Mouse (Mus musculus) CD8-positive naive resting alpha-beta T cell, adult 2 months (primary cell): ENCODE data around the gene Cdh23.

Experiments used
- DNase-seq, 2 experiments: peaks; one replicate each; pipeline ENCODE4 v3.0.0; 2022; ENCODE audit warnings: low read depth in 2 of 2, low spot score in 2 of 2

Cdh23 gene

GRCm38 (mm10) chr10:60290026-60290738 is 406.1 kb downstream of the Cdh23 start:
- no peak for DNase-seq

DNA sequence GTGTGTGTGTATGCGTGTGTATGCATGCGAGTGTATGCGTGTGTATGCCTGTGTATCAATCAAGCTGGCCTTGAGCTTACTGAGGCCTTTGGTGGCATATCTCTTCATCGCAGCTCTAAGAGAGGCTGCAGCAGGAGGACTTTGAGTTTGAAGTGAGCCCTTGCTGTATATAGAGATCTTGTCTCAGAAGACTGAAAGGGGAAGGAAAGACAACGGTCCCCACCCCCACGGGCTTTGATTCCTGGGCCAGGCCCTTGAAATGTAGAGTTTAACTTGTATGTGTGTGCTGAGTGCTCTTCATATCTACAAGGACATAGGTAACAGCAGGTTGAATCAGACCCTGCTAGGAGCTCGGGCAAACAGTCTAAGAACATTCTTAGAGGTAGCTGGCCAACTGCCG is 407.1 kb downstream of the Cdh23 start:
- no peak for DNase-seq

DNA sequence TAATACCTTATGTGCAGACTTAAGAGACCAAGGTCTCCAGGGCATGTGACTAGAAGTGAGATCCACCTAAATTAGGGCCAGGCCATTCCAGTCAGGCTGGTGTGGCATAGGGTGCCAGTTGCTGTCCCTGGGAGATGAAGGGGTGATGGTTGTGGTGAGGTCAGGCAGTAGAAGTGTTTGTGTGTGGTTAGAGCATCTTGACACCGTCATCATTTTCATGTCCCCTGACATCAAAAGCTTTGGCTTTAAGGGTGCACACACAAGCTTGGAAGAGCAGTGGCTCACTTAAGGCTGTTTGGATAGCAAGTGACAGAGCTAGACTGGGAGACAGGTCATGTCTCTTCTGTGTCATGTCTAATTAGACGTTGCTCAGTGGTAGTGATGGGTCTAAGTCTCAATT is 408.6 kb downstream of the Cdh23 start:
- DNase-seq: no peak

- no peak for DNase-seq
Measured at GRCm38 (mm10) chr10:60287161-60287560, 409.1 kb downstream of the Cdh23 start.

DNA sequence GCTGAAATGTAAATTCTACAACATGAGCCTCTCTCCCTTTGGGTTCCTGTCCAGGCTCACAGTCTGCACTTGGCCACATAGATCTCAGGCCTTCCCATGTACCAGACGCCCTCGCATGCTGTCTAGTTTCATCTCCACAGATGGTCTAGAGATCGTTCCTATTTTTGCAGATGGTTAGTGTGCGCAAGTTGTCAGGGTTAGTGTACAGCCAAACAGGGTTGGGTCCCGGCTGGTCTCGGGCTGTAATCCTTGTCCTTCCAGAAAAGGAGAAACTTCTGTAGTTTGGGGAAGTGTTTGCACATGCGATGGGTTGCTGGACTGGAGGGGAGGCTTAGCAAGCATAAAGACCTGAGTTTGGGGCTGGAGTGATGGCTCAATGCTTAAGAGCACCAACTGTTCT is 409.7 kb downstream of the Cdh23 start:
- DNase-seq: no peak

GRCm38 (mm10) chr10:60285676-60286372 is 410.5 kb downstream of the Cdh23 start:
- no peak for DNase-seq

- DNase-seq: no peak
Measured at GRCm38 (mm10) chr10:60285183-60285582, 411.1 kb downstream of the Cdh23 start.

- DNase-seq: no peak
Measured at GRCm38 (mm10) chr10:60284676-60285111, 411.6 kb downstream of the Cdh23 start.

GRCm38 (mm10) chr10:60284248-60284647 is 412.0 kb downstream of the Cdh23 start:
- no peak for DNase-seq

DNA sequence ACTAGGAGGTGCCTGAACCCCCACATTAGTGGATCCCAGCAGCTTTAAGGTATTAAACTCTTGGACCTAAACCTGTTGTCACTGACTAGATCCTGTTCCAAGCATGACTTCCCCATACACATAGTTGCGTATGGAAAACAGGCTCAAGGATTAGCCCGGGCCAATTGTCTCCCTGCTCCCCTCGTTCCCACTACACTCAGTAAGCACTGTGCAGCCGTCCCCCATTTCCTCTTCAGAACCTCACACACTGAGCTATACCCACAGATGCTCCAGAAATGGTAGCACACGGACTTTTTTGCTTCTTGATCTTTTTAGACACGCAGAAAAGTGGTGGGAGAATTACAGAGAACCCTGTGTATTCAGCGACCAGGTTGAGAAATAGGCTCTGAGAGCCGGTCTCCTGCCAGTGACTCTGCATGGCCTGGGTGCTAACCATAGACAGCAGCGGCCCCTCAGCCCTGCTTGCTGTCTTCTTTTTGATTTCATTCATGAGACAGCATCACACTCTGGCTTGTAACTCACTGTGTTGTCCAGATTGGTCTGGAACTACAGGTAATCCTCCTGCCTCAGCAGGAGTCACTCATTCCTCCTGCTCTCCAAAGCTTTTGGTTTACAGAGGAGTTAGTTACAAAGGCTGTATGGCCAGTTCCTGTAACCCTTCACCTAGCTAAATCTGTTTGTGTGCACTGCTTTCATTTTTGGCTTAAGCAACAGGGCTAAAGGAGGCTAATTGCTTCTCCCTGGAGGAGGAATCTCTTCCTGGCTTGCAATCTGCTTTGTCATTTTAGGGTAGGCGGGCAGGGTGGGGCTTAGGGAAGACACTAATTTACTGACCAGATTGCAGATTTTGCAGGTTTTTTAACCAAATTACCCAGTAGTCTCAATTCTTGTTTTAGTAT is 413.9 kb downstream of the Cdh23 start:
- no peak for DNase-seq

DNA sequence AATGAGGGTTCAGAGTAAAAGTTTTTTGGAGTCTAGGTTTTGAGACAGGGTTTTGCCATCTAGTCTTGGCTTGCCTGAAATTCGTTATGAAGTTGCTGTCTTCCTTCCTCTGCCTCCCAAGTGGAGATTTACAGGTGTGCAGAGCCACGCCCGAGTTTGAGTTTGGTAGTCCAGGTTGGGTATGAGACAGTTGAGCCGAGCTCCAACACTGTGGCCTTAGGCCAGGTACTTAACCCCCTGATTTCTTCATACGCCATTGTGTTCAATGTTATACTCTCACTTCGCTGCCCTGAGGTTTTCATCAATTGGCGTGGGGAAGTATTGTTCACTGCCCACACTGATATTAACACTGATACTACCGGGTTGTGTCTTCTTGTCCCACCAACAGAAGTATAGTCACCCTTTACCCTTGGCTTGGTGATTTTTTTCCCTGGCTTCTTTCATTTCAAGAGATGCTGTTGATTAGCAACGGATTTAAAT is 414.7 kb downstream of the Cdh23 start:
- no peak for DNase-seq

DNA sequence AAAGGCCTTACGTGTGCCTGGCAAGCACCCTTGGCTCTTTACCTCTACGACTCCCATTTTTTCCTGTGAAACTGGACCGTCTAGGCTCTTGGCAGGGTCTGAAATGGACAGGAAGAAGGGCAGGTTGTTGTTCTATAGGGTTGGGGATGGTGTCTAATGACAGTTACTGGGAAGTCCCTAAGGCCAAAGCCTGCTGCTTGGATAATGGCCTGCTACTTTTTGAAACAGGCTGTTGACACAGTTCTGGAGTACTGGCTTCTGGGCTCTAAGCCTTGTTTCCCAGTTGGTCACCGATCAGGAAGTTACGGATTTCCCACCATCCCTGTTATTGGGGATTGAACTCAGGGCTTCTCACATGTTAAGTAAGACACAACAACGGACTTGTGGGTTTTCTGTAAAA is 415.9 kb downstream of the Cdh23 start:
- DNase-seq: no peak

GRCm38 (mm10) chr10:60279941-60280301 is 416.4 kb downstream of the Cdh23 start:
- DNase-seq: no peak

DNA sequence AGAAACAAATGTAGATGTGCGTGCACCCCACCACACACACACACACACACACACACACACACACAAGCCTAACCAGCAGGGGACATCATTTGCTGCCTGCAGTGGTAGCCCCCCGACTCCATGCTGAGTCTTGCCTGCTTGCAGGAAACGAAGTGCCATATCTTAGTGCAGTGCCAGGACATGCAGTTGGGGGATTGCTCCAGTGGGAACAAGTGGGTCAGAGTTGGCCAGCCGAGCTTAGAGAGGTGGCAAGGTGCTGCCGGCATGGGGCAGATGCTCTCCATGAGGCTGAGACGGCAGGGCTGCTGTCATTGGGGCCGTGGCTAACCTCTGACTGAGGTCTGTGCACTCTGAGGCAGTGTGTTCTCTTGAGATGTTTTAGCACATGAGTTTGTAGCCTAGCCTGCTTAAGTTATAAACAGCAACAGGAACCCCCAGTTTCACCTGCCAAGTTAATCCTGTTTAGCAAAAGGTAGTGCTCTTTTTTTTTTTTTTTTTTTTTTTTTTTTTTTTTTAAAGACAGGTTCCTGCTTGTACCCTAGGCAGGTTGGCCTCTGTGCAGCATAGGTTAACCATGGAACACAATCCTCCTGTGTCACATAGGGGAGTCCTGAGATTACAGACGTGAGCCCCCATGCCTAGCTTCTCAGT is 416.9 kb downstream of the Cdh23 start:
- peak in 1 of 2 experiments; percentile 20 for DNase-seq

DNA sequence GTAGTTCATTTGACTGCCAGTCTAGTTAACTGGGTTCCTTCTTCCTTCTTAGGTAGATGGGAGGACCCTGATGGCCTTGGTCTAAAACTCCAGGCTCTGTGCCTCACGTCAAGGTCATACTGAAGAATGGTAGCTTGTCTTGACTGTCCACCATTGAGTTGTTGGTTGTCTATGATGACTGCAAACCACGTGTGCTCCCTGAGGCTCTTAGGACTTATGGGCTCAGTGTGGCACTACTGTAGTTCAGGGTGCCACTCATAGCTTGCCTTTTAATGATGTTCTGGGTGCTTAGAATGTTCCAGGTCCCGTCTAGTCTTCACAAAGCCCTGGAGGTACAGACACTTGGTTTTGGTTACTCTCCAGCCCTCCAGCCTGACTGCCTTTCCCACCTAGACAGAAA is 417.5 kb downstream of the Cdh23 start:
- DNase-seq: no peak

DNA sequence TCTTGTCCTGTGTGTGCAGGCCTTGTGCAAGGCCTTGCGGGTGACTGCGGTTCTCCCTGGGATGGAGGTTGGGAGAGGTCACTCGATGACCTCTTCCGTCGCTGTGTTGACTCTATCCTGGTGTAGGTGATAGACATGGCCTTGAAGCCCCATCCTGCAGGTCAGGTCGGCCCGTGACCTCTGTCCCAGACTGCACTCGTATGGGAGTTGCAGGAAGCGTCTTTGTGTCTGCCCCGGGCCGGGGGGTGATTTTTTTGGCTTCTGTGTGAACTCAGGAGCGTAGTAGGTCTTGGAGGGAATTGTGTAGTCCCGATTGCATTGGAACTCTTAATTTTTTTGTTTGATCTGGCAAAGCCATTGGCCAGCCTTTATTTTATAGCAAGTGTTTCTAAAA is 418.3 kb downstream of the Cdh23 start:
- DNase-seq: no peak

DNA sequence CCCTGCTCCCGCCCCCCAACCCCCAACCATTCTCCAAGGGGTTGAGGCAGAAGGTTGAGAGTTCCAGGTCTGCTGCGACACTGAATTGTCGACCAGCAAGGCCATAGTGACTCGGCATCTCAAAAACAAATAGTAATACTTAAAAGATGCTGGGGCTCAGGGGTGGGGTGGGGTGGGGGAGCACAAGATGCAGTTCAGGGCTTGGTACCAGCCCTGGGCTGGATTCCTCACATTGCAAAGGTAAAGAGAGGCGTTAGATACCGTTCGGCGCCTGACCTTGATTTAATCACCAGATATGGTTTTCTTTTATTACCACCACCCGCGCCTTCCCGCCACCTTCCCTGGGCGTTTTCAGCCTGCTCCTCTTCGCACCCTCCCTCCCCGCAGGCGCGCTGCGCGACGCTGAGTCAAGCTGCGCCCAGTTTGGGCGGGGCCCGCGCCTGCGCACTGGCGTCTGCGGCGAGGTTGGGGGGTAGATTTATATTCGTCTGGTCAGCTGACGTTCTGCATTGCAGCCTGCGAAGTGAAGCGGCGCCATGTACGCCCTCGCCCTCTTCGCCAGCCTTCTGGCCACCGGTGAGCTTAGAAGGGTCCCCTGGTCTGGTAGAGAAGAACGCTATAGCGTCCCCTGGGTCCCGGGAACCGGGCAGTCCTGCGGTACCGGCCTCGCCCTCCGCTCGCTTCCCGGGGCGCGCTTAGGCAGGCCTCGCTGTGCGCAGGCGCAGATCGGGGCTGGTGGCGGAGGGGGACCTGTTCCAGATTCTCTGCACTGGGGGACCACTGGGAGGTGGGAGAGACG is 418.9 kb downstream of the Cdh23 start, which contains the start of gene Psap:
Psap (plus strand) TSS at position 421 of the 799 bp plus-strand sequence.
- DNase-seq: peak; percentile 86 to 93

GRCm38 (mm10) chr10:60273382-60273781 is 422.9 kb downstream of the Cdh23 start:
- DNase-seq: no peak

DNA sequence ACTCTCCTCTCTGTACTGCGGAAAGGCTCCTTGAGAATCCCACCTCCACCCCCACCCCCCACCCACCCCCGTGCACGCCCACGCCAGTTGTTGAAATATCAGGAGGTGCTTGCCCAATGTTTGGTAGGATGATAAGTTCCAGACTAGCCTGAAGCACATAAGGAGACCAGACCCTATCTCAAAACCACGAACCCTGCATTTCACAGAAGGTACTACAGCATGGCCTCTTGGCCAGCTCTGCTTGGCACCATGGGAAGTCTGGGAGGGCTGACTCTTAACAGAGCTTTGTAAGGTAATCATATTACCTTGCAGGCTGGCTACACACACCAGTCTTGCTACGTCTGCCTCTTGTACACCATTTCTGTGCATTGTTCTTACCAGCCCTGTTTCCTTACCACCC is 424.0 kb downstream of the Cdh23 start:
- no peak for DNase-seq

DNA sequence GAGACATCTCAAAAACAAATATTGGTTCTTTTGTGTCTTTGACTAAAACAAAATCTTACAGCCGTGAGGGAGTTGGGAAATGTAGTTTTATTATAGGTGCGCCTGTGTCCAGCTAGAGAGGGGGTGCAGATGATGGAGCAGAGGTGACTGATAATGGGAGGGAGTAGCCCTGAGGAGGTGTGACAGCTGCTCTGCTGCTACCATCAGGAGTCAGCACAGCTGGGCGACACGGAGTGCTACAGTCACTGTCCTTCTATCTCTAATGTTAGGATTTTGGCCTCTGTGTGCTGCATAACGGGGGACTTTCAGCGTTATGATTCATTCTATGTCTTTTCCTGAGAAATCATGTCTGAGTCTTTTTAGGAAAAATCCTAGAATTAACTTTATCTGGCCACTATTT is 425.3 kb downstream of the Cdh23 start:
- DNase-seq: no peak
